Mouse (Mus musculus) embryonic fibroblast, embryonic 13.5 days (primary cell): ENCODE measurements around the gene Hyal3.

Experiments
- CTCF ChIP-seq: IDR thresholded peaks from 2 replicates; pipeline ENCODE4 v1.5.1; 2011; ENCODE audit warnings: mild to moderate bottlenecking, control low read depth, low read length, moderate library complexity, borderline replicate concordance; ENCODE audit not compliant: insufficient read depth
- POLR2A ChIP-seq: IDR thresholded peaks from 2 replicates; pipeline ENCODE4 v1.6.1; 2011; ENCODE audit warnings: low read depth, mild to moderate bottlenecking, control low read depth, low read length, moderate library complexity

- TF ChIP-seq CTCF (no peak), POLR2A (no peak)
Measured at GRCm38 (mm10) chr9:107632478-107632877, 51.9 kb downstream of the Hyal3 start.
